Mouse (Mus musculus) adrenal gland, postnatal 4 days (tissue): Measurements from ENCODE around the gene Pstpip1. TPM values are rescaled to one million over a fixed set of nuclear protein-coding genes. Genes with fewer than 3 reads are reported as not detected.

Source experiments
- DNase-seq, 2 experiments: peaks; one replicate each; pipeline ENCODE4 v3.0.0; 2021 to 2022; ENCODE audit warnings: low spot score in 2 of 2, mixed read lengths in 2 of 2
- total RNA-seq, 2 experiments: library from RNA; stranded (reverse); gene quantifications; 2 replicates each; pipeline ENCODE4 v1.2.3; 2021

Gene Pstpip1
- total RNA-seq, 2 experiments from 2014 or later = 2.3 to 2.6 TPM

DNA sequence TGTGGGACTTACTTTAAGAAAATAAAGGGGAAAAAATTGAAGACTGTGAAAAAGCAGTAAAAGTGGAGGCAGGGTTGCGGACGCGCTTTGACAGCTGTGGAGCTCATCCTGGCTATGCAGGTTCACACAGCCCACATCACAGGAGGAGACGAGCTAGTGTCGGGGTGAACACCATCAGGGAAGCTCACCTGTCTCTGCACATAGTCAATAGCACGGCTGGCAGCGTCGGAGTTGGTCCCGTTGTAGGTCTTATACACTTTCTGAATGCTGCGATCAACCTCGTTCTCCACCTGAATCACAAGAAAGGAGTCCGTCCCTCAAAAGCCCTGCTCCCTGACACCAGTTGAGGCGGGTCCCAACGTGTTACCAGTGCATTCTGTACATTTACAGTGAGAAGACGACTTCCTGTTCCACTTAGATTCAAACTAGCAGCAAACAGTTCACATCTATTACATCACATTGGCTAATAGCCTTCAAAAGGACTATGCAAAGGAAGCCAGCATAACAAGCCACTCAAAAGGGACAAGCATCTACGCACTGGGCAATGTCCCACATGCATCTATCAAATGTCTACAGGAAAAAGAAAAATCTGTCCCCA is 56.7 kb downstream of the Pstpip1 start:
- no peak for DNase-seq

- DNase-seq = no peak
These were observed 62.2 kb downstream of the Pstpip1 start for GRCm38 (mm10) chr9:56151745-56152481.

DNA sequence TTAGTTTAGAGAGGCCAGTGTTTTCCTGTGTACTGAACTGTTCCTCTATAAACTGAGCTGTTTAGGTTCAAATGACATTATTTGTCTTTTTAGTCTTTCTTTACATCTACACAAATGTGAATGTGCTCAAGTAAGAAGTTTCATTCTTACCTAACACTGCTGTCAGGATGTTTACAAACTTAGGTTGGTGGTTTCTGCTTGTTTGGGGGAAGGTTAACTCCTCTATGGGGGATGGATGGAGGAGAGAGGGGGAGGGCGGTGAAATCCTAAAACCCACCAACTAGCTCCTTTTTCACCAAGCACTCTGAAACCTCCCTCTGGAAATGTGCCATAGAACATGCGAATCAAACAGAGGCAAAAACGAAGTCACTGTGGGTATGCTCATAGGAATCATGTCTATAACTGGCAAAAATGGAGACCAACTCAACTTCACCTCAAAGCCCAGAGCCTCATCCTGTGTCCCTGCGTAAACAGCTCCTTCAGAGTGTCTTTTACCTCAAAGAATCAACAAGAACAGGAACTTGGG is 62.8 kb downstream of the Pstpip1 start:
- DNase-seq = no peak

DNA sequence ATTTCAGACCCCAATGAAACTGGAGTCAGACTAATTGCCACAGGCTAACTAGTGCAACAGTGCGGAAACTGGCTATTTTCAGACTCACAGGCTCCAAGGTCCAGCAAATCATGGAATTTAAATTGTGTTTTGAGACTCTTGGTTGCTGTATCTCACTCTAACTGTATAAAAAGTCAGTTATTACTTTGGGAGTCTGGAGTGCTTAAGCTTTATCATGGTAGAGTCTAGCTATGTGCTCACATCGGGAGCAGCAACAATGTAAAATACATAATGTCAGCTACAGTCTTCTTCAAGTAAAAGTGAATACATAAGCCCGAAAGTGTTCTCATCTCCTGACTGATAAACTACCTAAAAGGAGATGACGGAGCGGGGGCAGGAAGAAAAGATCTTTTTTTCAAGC is 64.8 kb downstream of the Pstpip1 start:
- no peak for DNase-seq

DNA sequence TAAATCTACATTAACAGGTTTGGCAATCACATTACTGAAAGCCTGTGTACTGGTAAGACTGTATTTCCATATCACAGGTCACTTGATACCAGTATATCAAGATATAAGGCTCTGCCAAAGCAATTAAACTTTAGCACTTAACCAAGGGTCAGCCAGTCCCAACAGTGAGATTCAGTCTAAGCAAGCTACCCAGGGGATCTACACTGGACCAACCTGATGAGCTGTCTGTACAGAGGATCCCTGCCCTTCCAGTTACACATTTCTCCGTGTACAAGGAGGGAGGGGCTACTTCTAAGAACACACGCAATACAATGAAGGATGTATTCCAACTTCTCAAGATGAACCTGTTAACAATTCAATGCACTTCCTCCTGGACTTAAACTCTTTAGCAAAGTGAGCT is 68.3 kb downstream of the Pstpip1 start:
- no peak for DNase-seq

DNA sequence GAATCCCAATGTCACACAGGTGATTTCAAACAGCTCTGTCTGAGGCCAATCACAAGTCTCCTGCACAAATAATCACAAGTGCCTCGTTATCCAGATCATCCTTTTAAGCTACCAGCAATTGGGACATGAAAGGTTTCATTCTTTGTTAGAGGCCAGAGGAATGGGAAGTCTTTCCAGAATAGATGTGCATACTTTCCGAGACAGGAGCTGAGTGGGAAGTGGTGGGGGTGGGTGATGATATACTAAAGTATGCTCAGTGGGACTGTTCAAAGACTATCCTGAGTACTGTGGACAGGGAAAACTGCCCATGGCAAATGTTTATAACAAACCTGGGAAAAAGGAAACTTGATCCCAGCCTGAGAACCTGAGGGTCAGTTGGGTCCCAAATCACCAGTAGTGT is 69.7 kb downstream of the Pstpip1 start:
- DNase-seq = no peak

DNA sequence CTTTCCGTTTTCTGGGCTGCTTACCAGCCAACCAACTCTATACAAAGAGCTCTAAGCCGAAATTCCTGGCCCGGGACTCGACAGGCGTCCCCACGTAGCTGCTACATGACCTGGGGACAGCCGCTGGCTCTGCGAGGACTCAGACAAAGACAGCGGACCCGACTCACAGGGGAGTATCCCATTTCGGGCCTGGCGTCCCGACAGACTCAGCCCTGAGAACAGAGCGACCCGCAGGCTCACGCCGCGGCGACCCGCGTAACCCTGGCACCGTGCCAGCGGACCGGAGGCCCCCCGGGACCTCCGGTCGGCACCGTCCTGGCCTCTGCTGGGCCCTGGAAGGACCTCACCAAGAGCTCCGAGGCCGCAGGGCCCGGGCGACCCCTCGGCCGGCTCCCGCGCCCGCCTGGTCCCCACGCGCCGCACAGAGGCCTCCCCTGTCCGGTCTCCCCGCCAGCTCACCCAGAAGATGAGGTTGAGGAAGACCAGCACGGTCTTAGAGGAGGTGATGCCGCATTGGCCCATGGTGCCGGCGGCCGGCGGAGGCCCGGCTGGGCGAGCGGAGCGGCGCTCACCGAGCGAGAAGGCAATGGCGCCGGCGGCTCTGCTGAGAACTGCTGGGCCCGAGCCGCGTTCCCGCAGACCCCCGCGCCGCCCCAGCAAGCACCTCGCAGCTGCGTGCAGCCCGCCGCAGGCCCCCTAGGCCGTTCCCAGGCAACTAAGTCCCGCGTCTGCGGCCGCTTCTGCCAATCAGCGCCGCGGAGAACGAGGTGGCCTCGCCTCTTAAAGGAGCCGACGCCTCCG is 70.8 kb downstream of the Pstpip1 start:
- peak; percentile 72 to 78 for DNase-seq

GRCm38 (mm10) chr9:56165377-56165776 is 75.6 kb downstream of the Pstpip1 start, which contains the start of gene Tspan3:
TSS of gene Tspan3 (minus strand) at chr9:56165477.
- no peak for DNase-seq

GRCm38 (mm10) chr9:56166161-56166560 is 76.4 kb downstream of the Pstpip1 start:
- no peak for DNase-seq

DNA sequence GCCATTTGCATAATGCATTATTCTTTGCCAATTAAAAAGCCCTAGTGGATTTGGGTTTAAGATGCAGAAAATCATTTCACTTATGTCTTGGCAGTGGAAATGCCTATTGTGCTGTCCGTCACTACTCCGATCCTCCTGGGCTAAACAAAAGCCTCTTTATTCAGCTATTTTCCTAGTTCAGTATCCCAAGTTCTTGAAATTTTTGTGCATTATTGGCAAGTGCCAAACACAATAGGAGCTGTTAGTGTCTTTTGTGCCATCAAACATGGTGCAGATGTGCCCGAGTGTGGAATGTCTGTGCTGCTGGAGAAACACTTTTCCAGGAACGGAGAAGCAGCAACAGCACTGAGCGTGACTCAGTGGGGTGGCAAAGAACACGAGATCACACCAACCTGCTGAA is 77.9 kb downstream of the Pstpip1 start:
- DNase-seq = no peak

DNA sequence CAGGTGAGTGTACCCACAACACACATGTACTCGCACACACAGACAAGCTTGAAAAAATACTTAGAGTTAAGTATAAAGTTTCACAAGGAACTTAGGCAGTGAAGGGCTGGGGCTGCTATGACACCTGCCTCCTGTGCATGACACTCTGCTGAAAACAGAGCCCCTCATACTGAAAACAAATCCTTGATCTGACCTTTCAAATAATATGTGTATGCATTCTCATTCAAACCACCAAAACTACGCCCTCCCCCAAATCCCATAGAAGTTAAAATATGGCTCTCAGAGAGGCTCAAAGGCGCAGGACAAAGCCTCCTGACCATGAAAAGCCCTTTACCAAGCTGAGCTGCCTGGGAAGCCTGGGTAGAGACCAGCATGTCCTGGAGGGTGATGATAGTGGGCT is 85.6 kb downstream of the Pstpip1 start:
- no peak for DNase-seq

DNA sequence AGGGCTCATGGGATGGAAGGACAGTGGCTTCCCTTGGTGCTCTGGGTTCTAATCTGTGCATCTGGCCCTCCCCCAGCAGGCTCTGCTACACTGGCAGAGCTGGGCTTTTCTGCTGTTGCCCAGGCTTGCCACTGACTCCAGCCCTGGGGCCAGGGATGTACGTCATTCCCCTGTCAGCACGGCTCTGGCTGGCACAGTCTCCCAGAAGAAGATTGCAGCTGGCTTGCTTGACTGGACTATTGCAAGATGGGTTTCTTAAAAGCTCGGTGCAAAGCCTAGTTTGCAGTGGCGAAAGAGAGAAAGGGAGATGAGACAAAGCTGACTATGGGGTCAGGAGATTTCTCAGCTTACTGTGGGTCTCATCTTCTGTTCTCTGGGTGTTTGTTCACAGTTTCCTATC is 87.6 kb downstream of the Pstpip1 start:
- no peak for DNase-seq

Other genes starting within 250 kb of the Pstpip1 start
- 10 to 100 TPM; 17.3 to 18.6 TPM for gene Scaper, start 151.8 kb upstream of the Pstpip1 start, total RNA-seq
- not detected for gene 4930563M21Rik, start 79.4 kb upstream of the Pstpip1 start, total RNA-seq
- 10 to 100 TPM; 73.0 to 73.2 TPM for gene Rcn2, start 48.1 kb upstream of the Pstpip1 start, total RNA-seq
- 100 to 1,000 TPM; 164 to 171 TPM for gene Tspan3, start 75.5 kb downstream of the Pstpip1 start, total RNA-seq